In genomic region chr1:135282536-135283286, GRCm38 (mm10) we compare ENCODE assay signal across 8 mouse cellular contexts. TPM values are rescaled to one million over a fixed set of nuclear protein-coding genes. Genes with fewer than 3 reads are reported as not detected.
DNase-seq lines count a peak whose midpoint lies in the region; ATAC-seq and TF ChIP-seq lines count a peak whose summit lies in the region.

No protein-coding gene starts in this region.

- no peaks in the 10 kb centered on the region for H3K27me3 ChIP-seq in neural tube, embryonic 11.5 days (ENCODE audit: control insufficient read depth, insufficient read depth, low read length)
- H3K27me3 ChIP-seq in hindbrain, embryonic 12.5 days = no peaks in the 10 kb centered on the region
- H3K27me3 ChIP-seq in lung, embryonic 15.5 days = no peaks in the 10 kb centered on the region
- H3K27me3 ChIP-seq in small intestine, adult 2 months (ENCODE audit: control insufficient read depth, insufficient read depth, low read length) = no peaks in the 10 kb centered on the region

- 45% methylated on average over 13 of the region's 13 CpGs for WGBS in neural tube, embryonic 11.5 days
- WGBS in hindbrain, embryonic 12.5 days = 40% methylated on average over 13 of the region's 13 CpGs
- 25% methylated on average over 13 of the region's 13 CpGs for WGBS in lung, embryonic 15.5 days
- WGBS in small intestine, adult 2 months = 1% methylated on average over 13 of the region's 13 CpGs

- H3K36me3 ChIP-seq in neural tube, embryonic 11.5 days (ENCODE audit: control insufficient read depth, insufficient read depth, low read length) = peaks cover 2% of the 10 kb centered on the region; the same call in 1 of the 2 replicates
- peaks cover 13% of the 10 kb centered on the region for H3K36me3 ChIP-seq in hindbrain, embryonic 12.5 days
- peaks cover 14% of the 10 kb centered on the region for H3K36me3 ChIP-seq in lung, embryonic 15.5 days
- H3K36me3 ChIP-seq in small intestine, adult 2 months (ENCODE audit: control insufficient read depth, insufficient read depth, low read length) = peaks cover 18% of the 10 kb centered on the region

- ATAC-seq in neural tube, embryonic 11.5 days (ENCODE audit: insufficient read depth, low FRiP score, low TSS enrichment) = no peak
- ATAC-seq in erythroblast, adult 5-6 weeks (replicated peaks; ENCODE audit: low FRiP score, poor library complexity, severe bottlenecking) = 0 out of 2 replicates have a peak, but pooled peaks have one; percentile 53
- ATAC-seq in hindbrain, embryonic 12.5 days (ENCODE audit: low FRiP score) = 0 out of 2 replicates have a peak, but pooled peaks have one; percentile 4
- no peak for ATAC-seq in lung, embryonic 15.5 days (ENCODE audit: borderline replicate concordance, extremely low read depth, low FRiP score, low TSS enrichment)
- ATAC-seq in cerebellum, adult (ENCODE audit: insufficient number of reproducible peaks, low FRiP score, low TSS enrichment) = no peak

- peak overlapping the region; percentile 75 for H3K4me2 ChIP-seq in neural tube, embryonic 11.5 days (ENCODE audit: low read depth)
- peak overlapping the region; percentile 62 for H3K4me2 ChIP-seq in hindbrain, embryonic 12.5 days (replicated peaks)
- peak overlapping the region; percentile 82 for H3K4me2 ChIP-seq in lung, embryonic 15.5 days

- no peaks in the 10 kb centered on the region for H3K4me1 ChIP-seq in neural tube, embryonic 11.5 days (ENCODE audit: control insufficient read depth, insufficient read depth, low read length)
- H3K4me1 ChIP-seq in hindbrain, embryonic 12.5 days = peaks cover 14% of the 10 kb centered on the region
- H3K4me1 ChIP-seq in lung, embryonic 15.5 days = peaks cover 22% of the 10 kb centered on the region
- peaks cover 10% of the 10 kb centered on the region; the same call in 1 of the 2 replicates for H3K4me1 ChIP-seq in small intestine, adult 2 months (ENCODE audit: control insufficient read depth, insufficient read depth, insufficient read length, low read length)

- H3K9me3 ChIP-seq in neural tube, embryonic 11.5 days (ENCODE audit: control insufficient read depth, low read length) = no peaks in the 10 kb centered on the region
- H3K9me3 ChIP-seq in hindbrain, embryonic 12.5 days (replicated peaks) = no peaks in the 10 kb centered on the region
- no peaks in the 10 kb centered on the region for H3K9me3 ChIP-seq in lung, embryonic 15.5 days

- no peak for TF ChIP-seq POLR2A in small intestine, adult 2 months (IDR thresholded peaks at IDR 0.05; ENCODE audit: low read depth, low read length)

- DNase-seq in neural tube, embryonic 11.5 days (ENCODE audit: low spot score) = no peak
- DNase-seq in neural tube, embryonic 10.5 days (ENCODE audit: extremely low spot score, low spot score) = no peak
- no peak for DNase-seq in spleen, postnatal 10 days (ENCODE audit: low spot score in 2 of 2)

- H3K27ac ChIP-seq in neural tube, embryonic 11.5 days (ENCODE audit: low read depth, low read length) = no peak overlapping the region
- peak overlapping the region; percentile 86; the same call in 1 of the 2 replicates for H3K27ac ChIP-seq in hindbrain, embryonic 12.5 days
- H3K27ac ChIP-seq in lung, embryonic 15.5 days = peak overlapping the region; percentile 87
- peak overlapping the region; percentile 95 for H3K27ac ChIP-seq in small intestine, adult 2 months (ENCODE audit: insufficient read depth, low read depth, low read length)

- H3K4me3 ChIP-seq in neural tube, embryonic 11.5 days (ENCODE audit: low read depth, low read length) = peak overlapping the region; percentile 62
- peak overlapping the region; percentile 72 for H3K4me3 ChIP-seq in hindbrain, embryonic 12.5 days
- H3K4me3 ChIP-seq in lung, embryonic 15.5 days = peak overlapping the region; percentile 63
- peak overlapping the region; percentile 77 for H3K4me3 ChIP-seq in small intestine, adult 2 months (ENCODE audit: low read depth, low read length)

- H3K9ac ChIP-seq in neural tube, embryonic 11.5 days (ENCODE audit: low read length) = peak overlapping the region; percentile 85
- H3K9ac ChIP-seq in hindbrain, embryonic 12.5 days = peak overlapping the region; percentile 84
- peak overlapping the region; percentile 73 for H3K9ac ChIP-seq in lung, embryonic 15.5 days

- TF ChIP-seq CTCF in small intestine, adult 2 months (IDR thresholded peaks at IDR 0.05; ENCODE audit: extremely low read depth, insufficient read length, insufficient replicate concordance, low read depth, low read length) = no peak

RNA-seq across cellular contexts. Expression of gene Rnpep, which starts 1.2 kb away (rescaled TPM):
- polyA plus RNA-seq in neural tube, embryonic 11.5 days (2014; fragmentation: Nextera tagmentation; extraction: Ambion mirVana) = 106 and 112 TPM in 2 replicates
- 19.4 and 26.9 TPM in 2 replicates for total RNA-seq in erythroblast, adult 5-6 weeks (2015; ENCODE audit: low replicate concordance)
- total RNA-seq in erythroblast, adult 5-6 weeks (2017; ENCODE audit: low replicate concordance) = 15.3 and 18.6 TPM in 2 replicates
- polyA plus RNA-seq in hindbrain, embryonic 12.5 days (2016; fragmentation: Nextera tagmentation; extraction: Ambion mirVana) = 95.6 and 101 TPM in 2 replicates
- polyA plus RNA-seq in lung, embryonic 15.5 days (2015; fragmentation: Nextera tagmentation; extraction: Ambion mirVana) = 102 TPM in 2 replicates
- polyA plus RNA-seq in small intestine, adult 2 months (2012; rRNA removed) = 66.3 and 103 TPM in 2 replicates

RNA-seq across cellular contexts. Expression of gene Elf3, which starts 24.3 kb away (rescaled TPM):
- 1.2 and 1.4 TPM in 2 replicates for polyA plus RNA-seq in neural tube, embryonic 11.5 days (2014; fragmentation: Nextera tagmentation; extraction: Ambion mirVana)
- not detected in 2 replicates for total RNA-seq in erythroblast, adult 5-6 weeks (2015; ENCODE audit: low replicate concordance)
- total RNA-seq in erythroblast, adult 5-6 weeks (2017; ENCODE audit: low replicate concordance) = not detected in 2 replicates
- polyA plus RNA-seq in hindbrain, embryonic 12.5 days (2016; fragmentation: Nextera tagmentation; extraction: Ambion mirVana) = 1.3 and 1.6 TPM in 2 replicates
- 23.4 and 24.8 TPM in 2 replicates for polyA plus RNA-seq in lung, embryonic 15.5 days (2015; fragmentation: Nextera tagmentation; extraction: Ambion mirVana)
- polyA plus RNA-seq in small intestine, adult 2 months (2012; rRNA removed) = 110 and 185 TPM in 2 replicates

RNA-seq across cellular contexts. Expression of gene Timm17a, which starts 30.9 kb away (rescaled TPM):
- 152 and 170 TPM in 2 replicates for polyA plus RNA-seq in neural tube, embryonic 11.5 days (2014; fragmentation: Nextera tagmentation; extraction: Ambion mirVana)
- 15.8 and 34.1 TPM in 2 replicates for total RNA-seq in erythroblast, adult 5-6 weeks (2015; ENCODE audit: low replicate concordance)
- 3.3 TPM in 2 replicates for total RNA-seq in erythroblast, adult 5-6 weeks (2017; ENCODE audit: low replicate concordance)
- polyA plus RNA-seq in hindbrain, embryonic 12.5 days (2016; fragmentation: Nextera tagmentation; extraction: Ambion mirVana) = 141 and 147 TPM in 2 replicates
- 186 and 192 TPM in 2 replicates for polyA plus RNA-seq in lung, embryonic 15.5 days (2015; fragmentation: Nextera tagmentation; extraction: Ambion mirVana)
- 22.5 and 24.1 TPM in 2 replicates for polyA plus RNA-seq in small intestine, adult 2 months (2012; rRNA removed)

RNA-seq across cellular contexts. Expression of gene Lmod1, which starts 41.9 kb away (rescaled TPM):
- 0.35 and 0.37 TPM in 2 replicates for polyA plus RNA-seq in neural tube, embryonic 11.5 days (2014; fragmentation: Nextera tagmentation; extraction: Ambion mirVana)
- not detected in 2 replicates for total RNA-seq in erythroblast, adult 5-6 weeks (2015; ENCODE audit: low replicate concordance)
- not detected in 2 replicates for total RNA-seq in erythroblast, adult 5-6 weeks (2017; ENCODE audit: low replicate concordance)
- polyA plus RNA-seq in hindbrain, embryonic 12.5 days (2016; fragmentation: Nextera tagmentation; extraction: Ambion mirVana) = 0.44 and 0.94 TPM in 2 replicates
- 4.5 and 4.7 TPM in 2 replicates for polyA plus RNA-seq in lung, embryonic 15.5 days (2015; fragmentation: Nextera tagmentation; extraction: Ambion mirVana)
- polyA plus RNA-seq in small intestine, adult 2 months (2012; rRNA removed) = 13.3 and 16.0 TPM in 2 replicates

Comparison
In these comparisons a context has a peak if more than half of its experiments do, and no peak if none do; other contexts are left out.
1. ATAC-seq: peak in erythroblast, adult 5-6 weeks (single experiment) and hindbrain, embryonic 12.5 days (single experiment); none in neural tube, embryonic 11.5 days (single experiment), lung, embryonic 15.5 days (single experiment) and cerebellum, adult (single experiment).
2. Peak in every context shown above with its lines, with median percentiles within 50 percentile points of each other: H3K4me2 ChIP-seq, H3K4me3 ChIP-seq and H3K9ac ChIP-seq.